Mouse (Mus musculus) heart, postnatal 0 days (tissue): ENCODE data around the gene Psmd11.

Experiments
- CTCF ChIP-seq: IDR thresholded peaks from 2 replicates; pipeline ENCODE4 v1.5.1; 2016; ENCODE audit warnings: antibody characterized with exemption, control low read depth, low read depth
- EP300 ChIP-seq: IDR thresholded peaks from 2 replicates; pipeline ENCODE4 v1.6.1; 2016; ENCODE audit warnings: antibody characterized with exemption, low read depth

DNA sequence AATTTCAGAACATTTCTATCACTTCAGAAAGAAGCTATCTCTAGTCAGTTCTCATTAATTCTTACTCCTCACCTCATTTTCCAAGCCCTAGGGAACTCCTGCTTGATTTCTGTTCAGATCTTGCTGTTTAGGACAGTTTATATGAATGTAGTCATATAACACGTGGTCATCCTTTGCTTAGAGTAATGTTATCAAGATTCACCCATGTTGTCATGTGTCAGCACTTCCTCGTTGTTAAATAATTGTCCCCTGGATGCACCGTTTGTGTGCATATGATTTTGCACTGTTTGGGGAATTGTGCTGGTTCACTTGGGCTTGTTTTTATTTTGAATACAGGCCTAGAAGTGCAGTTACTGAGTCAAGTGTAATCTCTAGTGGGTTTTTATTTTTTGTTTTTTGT, 23.8 kb downstream of the Psmd11 start:
- TF ChIP-seq CTCF (no peak), EP300 (no peak)
